Mouse (Mus musculus): ENCODE measurements around the gene Gm20661.

Gene Gm20661

DNA sequence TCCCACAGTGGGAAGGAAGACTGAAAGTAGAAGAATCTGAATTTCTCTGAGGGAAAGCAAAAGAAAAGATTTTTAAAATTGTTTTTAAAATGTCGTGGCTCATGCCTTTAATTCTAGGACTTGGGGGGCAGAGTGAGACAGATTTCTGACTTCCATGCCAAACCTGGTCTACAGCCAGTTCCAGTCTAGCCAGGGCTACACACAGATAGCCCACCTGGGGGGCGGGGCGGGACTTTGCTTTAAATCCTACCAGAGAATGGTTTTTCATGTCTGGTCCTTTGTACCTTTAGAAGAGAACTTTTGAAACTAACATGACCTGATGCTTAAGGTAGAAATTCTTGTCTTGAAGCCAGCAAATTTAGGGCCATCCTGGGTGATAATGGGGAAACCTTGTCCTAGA, 40.4 kb downstream of the Gm20661 start:
- TF ChIP-seq NANOG (IDR thresholded peaks at IDR 0.05; ENCODE audit: borderline replicate concordance, low read length) (no peak), CTCF (conservative IDR thresholded peaks at IDR 0.05; ENCODE audit: low read length) (no peak), POU5F1 (IDR thresholded peaks at IDR 0.05; ENCODE audit: borderline replicate concordance, low read length) (no peak)

DNA sequence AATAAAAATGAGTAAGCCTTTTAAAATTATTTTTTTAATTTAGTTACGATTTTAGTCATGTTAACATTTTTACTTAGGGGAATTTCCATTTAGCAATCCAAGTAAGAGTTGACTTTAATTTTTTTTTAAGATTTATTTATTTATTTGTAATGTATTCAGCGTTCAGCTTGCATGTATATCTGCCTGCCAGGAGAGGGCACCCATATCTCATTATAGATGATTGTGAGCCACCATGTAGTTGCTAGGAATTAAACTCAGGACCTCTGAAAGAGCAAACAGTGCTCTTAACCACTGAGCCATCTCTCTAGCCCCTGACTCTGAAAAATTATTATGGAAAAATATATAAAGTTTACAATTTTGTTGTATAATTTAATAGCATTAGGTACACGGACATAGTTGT, 43.7 kb downstream of the Gm20661 start:
- H3K4me1 ChIP-seq (replicated peaks; ENCODE audit: low read depth, low read length): peaks cover 36% of the 10 kb centered on the region
- no peaks in the 10 kb centered on the region for H3K9me3 ChIP-seq (ENCODE audit: low read length)
- TF ChIP-seq CTCF (conservative IDR thresholded peaks at IDR 0.05; ENCODE audit: low read length) (no peak), NANOG (IDR thresholded peaks at IDR 0.05; ENCODE audit: borderline replicate concordance, low read length) (no peak), POU5F1 (IDR thresholded peaks at IDR 0.05; ENCODE audit: borderline replicate concordance, low read length) (no peak)
- H3K27me3 ChIP-seq (ENCODE audit: insufficient read depth, low read length): no peaks in the 10 kb centered on the region
- peaks cover 54% of the 10 kb centered on the region for H3K36me3 ChIP-seq (ENCODE audit: insufficient read depth, low read length)
- no peak overlapping the region for H3K4me3 ChIP-seq (replicated peaks; ENCODE audit: low read length)

More for the DNA sequence above, 40.4 kb downstream of the Gm20661 start:
- no peak overlapping the region for H3K4me3 ChIP-seq (replicated peaks; ENCODE audit: low read length)
- H3K27me3 ChIP-seq (ENCODE audit: insufficient read depth, low read length): no peaks in the 10 kb centered on the region
- H3K36me3 ChIP-seq (ENCODE audit: insufficient read depth, low read length): peaks cover 39% of the 10 kb centered on the region
- no peaks in the 10 kb centered on the region for H3K9me3 ChIP-seq (ENCODE audit: low read length)
- peaks cover 22% of the 10 kb centered on the region for H3K4me1 ChIP-seq (replicated peaks; ENCODE audit: low read depth, low read length)

DNA sequence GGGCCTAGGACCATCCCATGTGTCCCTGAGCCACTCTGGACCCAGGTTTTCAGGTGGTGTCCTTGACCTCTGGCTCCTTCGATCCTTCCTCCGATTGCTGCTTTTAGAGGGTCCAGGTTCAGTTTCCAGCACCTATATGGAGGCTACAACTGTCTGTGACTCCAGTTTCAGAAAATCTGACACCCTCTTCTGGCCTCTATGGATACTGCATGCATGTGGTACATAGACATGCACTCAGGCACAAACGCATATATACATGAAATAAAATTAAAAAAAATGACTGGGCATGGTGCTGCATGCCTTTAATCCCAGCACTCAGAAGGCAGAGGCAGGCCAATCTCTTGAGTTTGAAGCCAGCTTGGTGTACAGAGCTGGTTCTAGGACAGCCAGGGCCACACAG, 45.0 kb downstream of the Gm20661 start:
- H3K4me3 ChIP-seq (replicated peaks; ENCODE audit: low read length): no peak overlapping the region
- H3K36me3 ChIP-seq (ENCODE audit: insufficient read depth, low read length): peaks cover 60% of the 10 kb centered on the region
- no peaks in the 10 kb centered on the region for H3K27me3 ChIP-seq (ENCODE audit: insufficient read depth, low read length)
- H3K9me3 ChIP-seq (ENCODE audit: low read length): no peaks in the 10 kb centered on the region
- TF ChIP-seq NANOG (IDR thresholded peaks at IDR 0.05; ENCODE audit: borderline replicate concordance, low read length) (no peak), CTCF (conservative IDR thresholded peaks at IDR 0.05; ENCODE audit: low read length) (peak; percentile 31; the same call in 1 of the 2 replicates)
- H3K4me1 ChIP-seq (replicated peaks; ENCODE audit: low read depth, low read length): peaks cover 45% of the 10 kb centered on the region

DNA sequence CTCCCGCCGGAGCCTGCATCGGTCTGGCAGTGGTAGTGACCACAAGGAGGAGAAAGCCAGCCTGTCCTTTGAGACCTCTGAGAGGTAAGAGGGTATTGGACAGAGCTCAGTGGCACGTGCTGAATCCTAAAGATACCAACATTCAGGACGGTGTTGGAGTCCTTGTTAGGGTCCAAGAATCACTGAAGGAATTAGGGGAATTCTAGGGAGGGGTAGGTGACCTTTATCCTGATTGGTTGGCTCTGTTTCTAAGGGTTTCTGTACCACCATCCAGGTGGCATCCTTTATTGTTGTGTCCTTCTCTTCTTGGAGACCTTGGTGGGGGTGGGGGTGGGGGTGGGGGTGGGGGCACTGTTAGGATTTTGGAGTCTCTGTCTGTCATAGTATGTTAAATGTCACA, 49.3 kb downstream of the Gm20661 start:
- TF ChIP-seq NANOG (IDR thresholded peaks at IDR 0.05; ENCODE audit: borderline replicate concordance, low read length) (no peak), CTCF (conservative IDR thresholded peaks at IDR 0.05; ENCODE audit: low read length) (no peak), POU5F1 (IDR thresholded peaks at IDR 0.05; ENCODE audit: borderline replicate concordance, low read length) (no peak)
- Histone ChIP-seq H3K9me3 (ENCODE audit: low read length) (no peaks in the 10 kb centered on the region), H3K36me3 (ENCODE audit: insufficient read depth, low read length) (peaks cover 57% of the 10 kb centered on the region), H3K4me1 (replicated peaks; ENCODE audit: low read depth, low read length) (peaks cover 56% of the 10 kb centered on the region), H3K4me3 (replicated peaks; ENCODE audit: low read length) (0 out of 2 replicates have a peak overlapping the region, but pooled peaks have one; percentile 26), H3K27me3 (ENCODE audit: insufficient read depth, low read length) (no peaks in the 10 kb centered on the region)

DNA sequence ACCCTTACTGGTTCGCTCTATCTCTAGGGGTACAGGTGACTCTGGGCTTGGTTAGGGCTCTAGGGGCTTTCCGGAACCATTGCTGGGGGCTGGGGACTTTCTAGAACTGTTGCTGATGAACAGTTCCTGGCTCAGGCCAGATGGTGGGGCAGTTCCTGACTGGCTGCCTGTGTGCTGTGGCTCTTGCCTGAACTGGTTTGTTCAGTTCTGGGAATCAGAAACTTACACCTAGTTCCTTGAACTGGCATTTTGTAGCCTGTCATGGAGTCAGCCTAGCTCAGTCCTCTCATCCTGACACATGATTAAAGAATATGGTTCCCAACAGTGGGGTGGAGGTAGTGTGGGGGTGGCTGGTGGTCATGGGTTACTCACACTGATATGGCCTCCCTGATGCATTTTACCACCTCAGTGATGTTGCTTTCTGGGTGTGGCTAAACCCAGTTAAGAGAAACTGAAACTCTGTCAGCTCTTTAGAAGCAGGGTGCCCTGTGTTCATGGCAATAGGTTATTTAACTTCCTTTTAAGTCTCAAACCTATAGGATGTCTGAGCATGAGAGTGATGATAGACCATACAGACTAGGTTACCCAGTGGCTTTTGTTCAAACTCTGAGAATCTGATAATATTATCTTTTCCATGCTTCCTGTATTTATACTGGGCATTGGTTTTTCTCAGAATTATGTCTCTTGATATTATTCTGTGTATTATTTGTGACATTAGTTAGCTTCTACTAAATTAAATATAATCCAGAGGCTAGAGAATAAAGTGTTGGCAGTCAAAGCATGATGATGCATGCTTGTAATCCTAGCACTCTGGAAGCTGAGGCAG, 52.7 kb downstream of the Gm20661 start:
- TF ChIP-seq NANOG (IDR thresholded peaks at IDR 0.05; ENCODE audit: borderline replicate concordance, low read length) (no peak), POU5F1 (IDR thresholded peaks at IDR 0.05; ENCODE audit: borderline replicate concordance, low read length) (no peak), CTCF (conservative IDR thresholded peaks at IDR 0.05; ENCODE audit: low read length) (no peak)
- Histone ChIP-seq H3K4me1 (replicated peaks; ENCODE audit: low read depth, low read length) (peaks cover 42% of the 10 kb centered on the region), H3K9me3 (ENCODE audit: low read length) (no peaks in the 10 kb centered on the region), H3K27me3 (ENCODE audit: insufficient read depth, low read length) (no peaks in the 10 kb centered on the region), H3K4me3 (replicated peaks; ENCODE audit: low read length) (no peak overlapping the region), H3K36me3 (ENCODE audit: insufficient read depth, low read length) (peaks cover 61% of the 10 kb centered on the region)

Data from E14TG2a.4 (cell line).